Mouse (Mus musculus) T-helper 17 cell (primary cell): ENCODE results near the gene Fam81a.

Experiments used
- in situ Hi-C, 2 experiments: fragments of 300-600 bp; cut with MboI, MseI; formaldehyde crosslinking; loops; 1 replicate in 1 of 2; 2 replicates in 1 of 2; pipeline ENCODE4 v1.15.1; 2025; ENCODE audit warnings: high pct_unique_total_duplicates in 2 of 2

Gene Fam81a

GRCm38 (mm10) chr9:70062012-70062411, 80.3 kb downstream of the Fam81a start:
- in situ Hi-C loops, result no loop called here

DNA sequence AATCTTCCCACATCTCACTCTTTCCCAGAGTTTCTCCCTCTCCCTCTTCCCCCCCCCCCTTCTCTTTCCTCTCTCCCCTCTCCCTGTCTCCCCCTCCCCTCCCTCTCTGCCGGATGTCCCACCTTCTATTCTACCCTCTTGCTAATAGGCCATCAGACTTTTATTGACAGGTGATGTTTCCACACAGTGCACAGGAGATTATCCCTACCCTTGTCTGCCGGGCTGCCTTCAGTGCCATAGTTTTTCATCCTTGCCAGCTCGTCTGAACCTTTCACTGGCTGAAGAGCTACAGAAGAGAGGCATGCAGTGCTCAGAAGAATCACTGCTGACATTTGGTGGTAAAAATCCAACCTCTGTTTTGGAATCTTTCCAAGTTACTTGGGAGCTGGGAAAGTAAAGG, 88.9 kb downstream of the Fam81a start:
- in situ Hi-C loops, result no loop called here

DNA sequence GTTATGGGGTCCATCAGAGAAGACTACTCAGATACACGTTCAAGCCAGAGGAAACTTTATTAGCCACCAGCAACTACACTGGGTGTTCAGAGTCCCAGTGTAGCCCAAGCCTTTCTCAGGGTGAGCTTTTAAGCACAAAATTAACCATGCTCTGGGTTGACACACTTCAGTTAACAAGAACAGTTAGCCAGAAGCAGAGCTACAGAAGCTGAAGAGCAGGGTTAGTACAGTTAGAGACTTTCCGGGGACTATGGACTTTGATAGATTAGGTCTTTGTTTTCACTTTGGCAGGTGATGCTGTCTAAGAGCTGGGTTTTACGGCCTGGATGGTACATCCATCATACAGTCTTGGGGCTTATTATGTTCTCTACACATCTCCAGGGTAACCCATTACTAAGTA, 89.6 kb downstream of the Fam81a start:
- in situ Hi-C loops, result no loop called here

GRCm38 (mm10) chr9:70049839-70050238, 92.5 kb downstream of the Fam81a start:
- in situ Hi-C loops, result no loop called here

DNA sequence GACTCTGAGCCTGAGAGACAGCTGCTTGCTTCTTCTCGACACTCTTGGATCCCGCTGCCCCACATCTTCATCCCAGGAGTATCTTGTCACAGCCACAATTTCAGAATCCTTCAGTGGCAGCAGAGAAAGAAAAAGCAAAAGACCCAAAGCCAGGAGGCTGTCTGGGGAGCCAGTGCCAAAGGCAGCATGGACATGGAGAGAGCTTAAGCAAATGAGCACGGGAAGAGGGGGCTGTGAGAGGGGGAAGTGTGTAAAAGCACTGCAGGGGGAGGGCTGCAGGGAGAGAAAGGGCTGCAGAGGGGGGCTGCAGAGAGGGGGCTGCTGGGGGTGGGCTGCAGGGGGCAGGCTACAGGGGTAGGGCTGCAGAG, 93.0 kb downstream of the Fam81a start:
- in situ Hi-C loops, result no loop called here

GRCm38 (mm10) chr9:70048751-70049415, 93.5 kb downstream of the Fam81a start:
- in situ Hi-C loops, result no loop called here

DNA sequence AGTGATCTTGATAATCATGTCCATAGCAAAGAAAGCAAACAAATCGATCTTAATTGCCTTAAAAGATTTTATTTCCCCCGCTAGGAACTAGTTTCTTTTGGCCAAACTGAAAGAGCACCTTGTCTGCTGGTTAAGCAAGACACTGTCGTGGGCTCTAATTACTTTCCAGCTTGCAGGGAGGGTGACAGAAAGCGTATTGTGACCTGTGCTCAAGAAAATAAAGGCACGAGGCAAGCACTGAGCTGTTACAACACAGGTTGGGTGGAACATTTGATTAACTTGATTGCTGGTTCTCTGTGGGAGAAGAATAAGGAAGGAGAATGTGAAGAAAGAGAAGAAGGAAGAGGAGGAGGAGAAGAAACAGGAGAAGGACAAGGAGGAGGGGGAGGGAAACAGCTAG, 94.1 kb downstream of the Fam81a start:
- in situ Hi-C loops, result no loop called here

DNA sequence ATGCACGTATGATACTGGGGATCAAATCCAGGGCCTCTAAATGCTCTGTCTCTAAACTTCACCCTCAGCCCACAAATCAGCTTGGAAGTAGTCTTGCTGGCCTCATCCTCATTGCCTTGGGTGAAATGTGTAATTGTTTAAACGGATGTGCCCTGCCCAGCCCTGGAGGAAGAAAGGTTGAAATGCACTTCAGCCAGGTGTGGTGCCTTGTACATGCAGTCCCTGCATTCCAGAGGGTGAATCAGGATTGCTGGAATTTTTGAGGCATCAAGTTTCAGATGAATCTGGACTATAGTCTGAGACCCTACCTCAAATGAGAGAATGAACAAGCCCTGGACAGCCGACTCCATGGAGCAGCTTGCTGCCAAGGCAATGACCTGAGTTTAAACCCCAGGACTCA, 94.5 kb downstream of the Fam81a start:
- in situ Hi-C loops, result no loop called here

DNA sequence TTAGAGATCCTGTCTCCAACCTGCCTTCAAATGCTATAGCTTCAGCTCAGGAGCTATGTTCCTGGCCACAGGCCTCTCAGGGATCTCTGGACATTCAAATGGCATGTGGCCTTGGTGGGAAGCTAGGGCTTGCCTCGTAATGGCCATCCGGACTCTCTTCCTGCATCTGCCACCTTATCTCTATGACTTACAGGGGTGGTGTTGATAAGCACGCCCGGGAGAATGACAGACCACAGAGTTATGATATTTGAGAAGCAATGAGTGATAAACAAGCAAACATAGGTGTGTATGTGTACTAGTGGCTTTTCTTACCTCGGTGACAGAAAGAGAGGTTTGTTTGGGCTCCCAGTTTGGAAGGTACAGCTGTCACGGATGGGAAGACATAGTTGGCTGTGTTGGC, 96.1 kb downstream of the Fam81a start:
- in situ Hi-C loops, result no loop called here

DNA sequence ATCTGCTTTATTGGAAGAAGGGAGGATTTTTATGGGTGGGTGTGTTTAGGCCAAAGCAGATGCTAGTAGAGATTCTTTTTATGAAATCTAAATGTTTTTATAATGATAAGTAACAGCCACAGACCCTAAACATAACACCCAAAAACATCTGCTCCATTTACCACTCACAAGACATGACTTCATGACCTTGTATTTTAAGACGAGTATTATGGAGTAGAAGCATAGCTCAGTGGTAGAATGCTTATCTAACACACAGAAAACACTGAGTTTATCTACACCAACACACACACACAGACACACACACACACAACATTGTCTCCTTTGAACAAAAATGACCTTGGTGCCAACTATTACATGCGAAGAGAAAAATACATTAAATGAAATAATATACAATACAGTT, 97.5 kb downstream of the Fam81a start:
- in situ Hi-C loops, result no loop called here

GRCm38 (mm10) chr9:70042935-70043334, 99.4 kb downstream of the Fam81a start:
- in situ Hi-C loops, result no loop called here

DNA sequence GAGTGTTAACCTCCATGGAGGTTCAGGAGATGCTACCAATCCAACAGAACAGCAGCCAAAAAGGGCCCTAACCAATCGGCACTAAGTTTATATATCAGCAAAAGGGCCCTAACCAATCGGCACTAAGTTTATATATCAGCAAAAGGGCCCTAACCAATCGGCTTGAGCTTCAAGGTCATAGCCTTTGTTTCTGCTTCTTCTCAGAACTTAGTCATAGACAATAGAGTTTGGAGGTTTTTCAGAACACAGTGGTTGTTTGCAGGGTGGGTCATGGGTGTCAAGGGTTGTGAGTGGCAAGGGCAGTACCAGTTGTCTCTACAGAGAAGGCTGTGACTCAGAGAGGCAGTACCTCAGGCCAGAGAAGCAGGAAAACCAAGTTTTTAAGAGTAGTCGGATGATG, 100.2 kb downstream of the Fam81a start:
- in situ Hi-C loops, result no loop called here

DNA sequence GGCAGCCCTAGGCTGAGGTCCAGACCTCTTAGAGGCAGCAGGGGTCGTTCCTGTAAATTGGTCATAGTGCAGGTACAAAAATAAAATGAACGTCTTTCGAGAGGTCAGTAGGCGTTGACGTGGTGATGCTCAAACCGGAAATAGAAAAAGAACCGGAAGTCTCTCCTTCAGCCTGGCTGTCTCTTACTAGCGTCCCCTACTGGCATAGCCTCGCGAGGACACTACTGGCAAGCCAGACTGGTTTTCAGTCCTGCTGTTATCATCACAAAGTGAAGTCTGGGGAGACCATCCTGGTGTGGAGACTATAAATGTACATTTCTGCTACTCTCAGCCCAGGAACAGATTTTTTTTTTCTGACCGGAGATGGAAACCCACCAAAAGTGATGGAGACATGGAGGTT, 101.8 kb downstream of the Fam81a start:
- in situ Hi-C loops, result no loop called here

- in situ Hi-C loops, result no loop called here
Observed at GRCm38 (mm10) chr9:70039597-70040385, 102.6 kb downstream of the Fam81a start.
